Mouse (Mus musculus) olfactory bulb, adult 2 months (tissue): ENCODE results near the gene Fam174a. TPM values are rescaled to one million over a fixed set of nuclear protein-coding genes. Genes with fewer than 3 reads are reported as not detected.

Experiments
- H3K27ac ChIP-seq: fragments of 200-500 bp; 2 replicates; pipeline ENCODE4 v1.5.1; 2012; ENCODE audit warnings: low read depth, low read length; ENCODE audit not compliant: insufficient read depth
- H3K4me1 ChIP-seq: fragments of 200-500 bp; 2 replicates; pipeline ENCODE4 v1.6.1; 2012; ENCODE audit warnings: low read length; ENCODE audit not compliant: control insufficient read depth, insufficient read depth
- H3K4me3 ChIP-seq: fragments of 200-500 bp; 2 replicates; pipeline ENCODE4 v1.5.1; 2012; ENCODE audit warnings: mild to moderate bottlenecking, low read depth, low read length, moderate library complexity; ENCODE audit not compliant: insufficient read depth
- CTCF ChIP-seq: fragments of 200-500 bp; IDR thresholded peaks from 2 replicates; pipeline ENCODE4 v1.5.1; 2012; ENCODE audit warnings: low read depth, mild to moderate bottlenecking, low read length, moderate library complexity; ENCODE audit not compliant: insufficient read depth
- POLR2A ChIP-seq: fragments of 200-500 bp; IDR thresholded peaks from 2 replicates; pipeline ENCODE4 v1.6.1; 2012; ENCODE audit warnings: mild to moderate bottlenecking, low read depth, low read length, moderate library complexity; ENCODE audit not compliant: insufficient read depth
- WGBS: fragments of 180-500 bp; shearing (Covaris S2); methylation state at CpG from one replicate; pipeline ENCODE4 v1.1.7; 2018; 5-methylcytosine and 5-hydroxymethylcytosine counted together
- polyA plus RNA-seq: library from polyadenylated mRNA; stranded (reverse); fragments of >200 nt; gene quantifications from 2 replicates; pipeline ENCODE4 v1.2.4, GENCODE M21; 2012; ENCODE audit warnings: low replicate concordance; ENCODE audit not compliant: missing spikeins, insufficient read depth, insufficient read length

Fam174a gene
- polyA plus RNA-seq, 1 experiment: not detected

DNA sequence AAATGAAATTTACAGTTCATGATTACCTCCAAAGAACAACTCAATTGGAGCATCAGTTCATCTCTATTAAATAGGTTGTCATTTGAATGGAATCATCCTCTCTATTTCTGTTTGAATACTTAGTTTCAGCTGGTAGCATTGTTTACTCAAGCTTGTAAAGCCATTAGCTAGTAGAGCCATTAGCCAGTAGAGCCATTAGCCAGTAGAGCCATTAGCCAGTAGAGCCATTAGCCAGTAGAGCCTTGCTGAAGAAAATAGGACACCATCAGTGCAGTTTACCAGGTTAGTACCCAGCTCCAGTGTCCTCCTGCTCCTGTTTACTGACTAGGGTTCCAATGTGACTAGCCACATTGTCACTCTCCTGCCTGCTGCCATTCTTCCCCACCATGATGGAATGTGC is 13.4 kb downstream of the Fam174a start:
- TF ChIP-seq POLR2A: no peak
- TF ChIP-seq CTCF: no peak
- no peaks in the 10 kb centered on the region for H3K4me1 ChIP-seq
- H3K4me3 ChIP-seq: no peak overlapping the region
- H3K27ac ChIP-seq: no peak overlapping the region

DNA sequence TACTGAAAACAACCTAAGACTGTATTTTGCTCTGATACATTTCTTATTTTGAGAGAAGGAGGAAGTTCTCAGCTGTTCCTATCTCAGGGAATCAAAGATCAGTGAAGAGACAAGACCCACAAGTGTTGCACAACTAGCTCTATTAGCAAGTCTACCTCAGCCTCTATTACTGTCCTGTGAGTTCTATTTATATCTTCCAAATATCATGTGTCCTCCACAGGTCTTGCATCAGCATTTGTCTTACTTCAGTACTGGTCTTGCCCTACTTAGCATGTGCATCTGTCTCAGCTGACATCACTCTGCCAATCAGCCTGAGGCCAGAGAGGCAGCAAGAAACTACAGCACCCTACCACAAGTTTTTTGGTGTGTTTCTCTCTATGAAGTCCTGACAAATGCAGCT is 26.2 kb downstream of the Fam174a start:
- Histone ChIP-seq H3K4me3 (no peak overlapping the region), H3K4me1 (no peaks in the 10 kb centered on the region), H3K27ac (no peak overlapping the region)
- TF ChIP-seq CTCF (no peak), POLR2A (no peak)

DNA sequence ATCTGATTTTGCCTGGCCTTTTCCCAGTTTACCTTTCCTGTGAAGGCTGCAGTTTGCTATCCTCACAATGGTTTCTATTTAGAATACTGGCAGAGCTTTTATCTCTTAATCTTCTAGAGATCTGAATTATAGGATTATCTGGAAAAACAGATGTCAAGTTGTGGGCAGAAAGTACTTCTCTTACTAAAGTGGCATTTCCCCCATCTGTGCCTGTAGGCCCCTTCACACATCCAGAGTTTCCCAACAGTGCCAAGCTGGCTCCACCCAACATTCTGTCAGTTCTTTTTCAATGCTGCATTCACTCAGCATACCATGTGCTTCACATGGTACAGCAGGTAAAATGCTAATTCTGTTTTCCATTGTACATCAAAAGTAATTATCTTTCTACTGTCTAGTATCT is 28.8 kb downstream of the Fam174a start:
- Histone ChIP-seq H3K4me1 (no peaks in the 10 kb centered on the region), H3K27ac (no peak overlapping the region)
- TF ChIP-seq POLR2A (no peak), CTCF (no peak)

GRCm38 (mm10) chr1:95343585-95344485 is 30.4 kb downstream of the Fam174a start:
- TF ChIP-seq POLR2A: no peak
- no peak for TF ChIP-seq CTCF
- WGBS: 65% methylated on average over 5 of the region's 5 CpGs
- Histone ChIP-seq H3K4me1 (no peaks in the 10 kb centered on the region), H3K27ac (no peak overlapping the region), H3K4me3 (no peak overlapping the region)

More for the DNA sequence above, 28.8 kb downstream of the Fam174a start:
- H3K4me3 ChIP-seq: no peak overlapping the region

GRCm38 (mm10) chr1:95354146-95354545 is 40.7 kb downstream of the Fam174a start:
- TF ChIP-seq POLR2A: no peak
- TF ChIP-seq CTCF: no peak
- Histone ChIP-seq H3K27ac (no peak overlapping the region), H3K4me3 (no peak overlapping the region), H3K4me1 (no peaks in the 10 kb centered on the region)
- WGBS: 37% methylated on average over 1 of the region's 1 CpGs

- no peak overlapping the region for H3K27ac ChIP-seq
- no peak overlapping the region for H3K4me3 ChIP-seq
- TF ChIP-seq CTCF (no peak), POLR2A (no peak)
- H3K4me1 ChIP-seq: no peaks in the 10 kb centered on the region
- 78% methylated on average over 4 of the region's 4 CpGs for WGBS
Observed at GRCm38 (mm10) chr1:95356904-95357303, 43.5 kb downstream of the Fam174a start.

GRCm38 (mm10) chr1:95363692-95364091 is 50.3 kb downstream of the Fam174a start:
- H3K4me1 ChIP-seq: no peaks in the 10 kb centered on the region
- 82% methylated on average over 2 of the region's 2 CpGs for WGBS
- TF ChIP-seq POLR2A (no peak), CTCF (no peak)
- no peak overlapping the region for H3K27ac ChIP-seq
- H3K4me3 ChIP-seq: no peak overlapping the region

GRCm38 (mm10) chr1:95366616-95367373 is 53.4 kb downstream of the Fam174a start:
- H3K4me1 ChIP-seq: no peaks in the 10 kb centered on the region
- 76% methylated on average over 4 of the region's 4 CpGs for WGBS
- no peak overlapping the region for H3K4me3 ChIP-seq
- no peak overlapping the region for H3K27ac ChIP-seq
- TF ChIP-seq CTCF: no peak
- TF ChIP-seq POLR2A: no peak

DNA sequence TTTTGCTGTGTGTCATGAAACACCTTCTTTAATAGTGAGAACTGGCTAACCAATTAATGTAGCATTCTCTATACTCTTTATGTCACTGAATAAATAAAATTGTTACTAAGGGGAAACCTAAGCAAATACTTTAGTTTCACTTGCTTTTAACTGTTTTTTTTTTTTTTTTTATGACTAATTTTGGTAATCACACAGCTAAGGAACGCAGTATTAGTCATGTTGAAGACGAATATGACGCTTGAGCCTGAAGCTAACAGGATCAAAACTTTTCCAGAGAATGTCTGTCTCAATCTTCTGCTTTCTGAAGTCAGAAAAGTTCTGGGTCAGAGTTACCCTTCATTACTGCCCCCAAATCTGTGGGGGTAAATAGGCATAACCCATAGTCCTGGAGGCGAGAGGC is 54.3 kb downstream of the Fam174a start:
- 91% methylated on average over 4 of the region's 4 CpGs for WGBS
- no peaks in the 10 kb centered on the region for H3K4me1 ChIP-seq
- H3K4me3 ChIP-seq: no peak overlapping the region
- TF ChIP-seq CTCF (no peak), POLR2A (no peak)
- H3K27ac ChIP-seq: no peak overlapping the region
